Mouse (Mus musculus): ENCODE data around the gene Gm6588.
A peak's percentile ranks its signal among the peaks of the same experiment; 100 is the strongest.

Gene Gm6588

DNA sequence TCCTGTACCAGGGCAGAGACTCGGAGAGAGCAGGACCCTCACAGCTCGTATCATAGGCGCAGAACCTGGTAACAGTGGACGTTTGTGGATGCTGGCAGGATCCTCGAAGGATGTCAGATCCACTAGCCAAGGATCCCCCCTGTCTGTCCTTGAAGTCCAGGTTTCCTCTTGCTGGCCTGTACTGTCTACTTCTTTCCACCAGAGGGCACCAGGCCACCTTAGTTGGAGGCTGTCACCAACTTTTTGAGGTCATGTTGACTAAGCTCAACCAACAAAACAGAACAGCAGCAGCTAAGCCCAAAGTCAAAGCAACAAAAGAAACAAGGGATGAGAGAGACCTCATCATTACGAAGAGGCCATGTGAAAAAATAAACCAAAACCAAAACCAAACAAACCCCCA lies 20.9 kb downstream of the Gm6588 start:
- DNase-seq (ENCODE audit: low spot score in 2 of 2) = peak in 1 of 2 experiments; percentile 19

DNA sequence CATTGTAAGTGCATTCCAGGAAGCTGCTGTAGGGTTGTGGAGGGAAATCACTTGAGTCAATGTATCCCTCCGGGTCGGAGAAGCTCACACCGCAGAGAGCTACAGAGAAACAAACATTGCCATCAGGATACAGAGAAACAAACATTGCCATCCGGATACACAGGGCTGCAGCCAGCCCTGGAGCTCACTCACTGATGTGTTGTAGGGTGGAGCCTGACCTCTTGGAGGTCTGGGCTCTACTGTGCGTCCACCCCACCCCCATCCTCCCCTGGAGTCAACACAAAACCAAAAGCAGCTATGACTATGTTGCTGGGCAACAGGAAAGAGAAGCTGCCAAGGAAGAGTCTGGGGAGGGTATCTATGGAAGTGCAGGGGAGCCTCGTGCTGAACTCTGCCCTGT lies 24.2 kb downstream of the Gm6588 start:
- DNase-seq (ENCODE audit: low spot score in 2 of 2) = no peak

DNA sequence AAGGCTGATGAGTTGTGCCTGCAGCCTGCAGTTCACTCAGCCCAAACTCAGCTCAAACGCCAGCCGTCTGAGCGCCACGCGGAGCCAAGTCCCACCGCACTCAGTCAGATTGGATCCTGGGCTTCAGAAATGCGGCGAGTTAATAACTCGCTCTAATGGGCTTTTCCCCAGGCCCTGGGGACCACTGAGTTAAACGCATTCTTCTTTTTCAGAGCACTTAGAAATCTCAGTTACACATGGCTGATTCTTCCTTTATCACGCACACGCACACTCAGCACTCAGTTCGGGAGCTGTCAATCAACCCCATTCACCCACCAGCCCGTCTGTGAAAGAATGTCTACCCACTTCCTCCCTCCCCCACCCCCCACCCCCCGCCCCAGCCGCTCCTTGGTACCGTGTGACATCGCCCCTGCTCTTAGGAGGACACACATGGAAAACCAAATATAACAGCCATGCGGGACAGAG lies 32.8 kb downstream of the Gm6588 start:
- DNase-seq (ENCODE audit: low spot score in 2 of 2) = no peak

DNA sequence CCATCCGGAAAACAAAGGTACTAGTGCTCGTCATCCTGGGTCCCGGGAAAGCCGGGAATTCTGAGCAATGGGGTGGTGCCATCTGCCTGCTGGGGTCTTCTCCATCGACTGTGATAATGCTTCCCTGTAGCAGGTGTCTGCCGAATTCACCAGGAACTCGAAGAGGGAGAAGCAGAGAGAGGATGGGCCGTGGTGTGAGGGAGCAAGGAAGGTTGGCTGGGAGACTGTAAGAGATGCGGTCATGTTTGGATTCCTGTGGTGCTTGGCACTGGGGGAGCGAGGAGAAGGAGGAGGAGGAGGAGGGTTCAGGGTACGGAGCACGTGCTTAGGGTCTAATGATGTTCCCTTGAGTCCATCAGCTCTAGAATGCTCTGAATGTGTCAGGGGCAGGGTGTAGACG lies 33.3 kb downstream of the Gm6588 start:
- DNase-seq (ENCODE audit: low spot score in 2 of 2) = no peak

DNA sequence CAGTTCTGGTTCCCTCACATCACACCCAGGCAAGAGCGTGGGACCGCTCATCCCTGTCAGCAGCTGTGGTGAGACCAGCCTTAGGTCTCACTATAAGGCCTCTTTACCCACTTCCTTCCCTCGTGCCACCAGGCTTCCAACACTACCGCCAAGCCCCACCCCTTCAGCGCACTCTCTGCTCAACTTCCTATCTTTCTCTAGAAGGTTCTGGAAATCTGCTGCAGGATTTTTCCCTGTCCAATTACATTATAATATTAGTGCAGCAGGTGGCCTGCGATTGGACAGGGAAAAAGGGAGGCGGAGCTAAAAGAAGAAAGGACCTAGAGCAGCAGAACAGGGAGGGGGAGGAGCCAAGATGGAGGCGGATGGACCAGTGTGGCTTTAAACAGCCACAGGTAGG lies 33.8 kb downstream of the Gm6588 start:
- DNase-seq (ENCODE audit: low spot score in 2 of 2) = no peak

DNA sequence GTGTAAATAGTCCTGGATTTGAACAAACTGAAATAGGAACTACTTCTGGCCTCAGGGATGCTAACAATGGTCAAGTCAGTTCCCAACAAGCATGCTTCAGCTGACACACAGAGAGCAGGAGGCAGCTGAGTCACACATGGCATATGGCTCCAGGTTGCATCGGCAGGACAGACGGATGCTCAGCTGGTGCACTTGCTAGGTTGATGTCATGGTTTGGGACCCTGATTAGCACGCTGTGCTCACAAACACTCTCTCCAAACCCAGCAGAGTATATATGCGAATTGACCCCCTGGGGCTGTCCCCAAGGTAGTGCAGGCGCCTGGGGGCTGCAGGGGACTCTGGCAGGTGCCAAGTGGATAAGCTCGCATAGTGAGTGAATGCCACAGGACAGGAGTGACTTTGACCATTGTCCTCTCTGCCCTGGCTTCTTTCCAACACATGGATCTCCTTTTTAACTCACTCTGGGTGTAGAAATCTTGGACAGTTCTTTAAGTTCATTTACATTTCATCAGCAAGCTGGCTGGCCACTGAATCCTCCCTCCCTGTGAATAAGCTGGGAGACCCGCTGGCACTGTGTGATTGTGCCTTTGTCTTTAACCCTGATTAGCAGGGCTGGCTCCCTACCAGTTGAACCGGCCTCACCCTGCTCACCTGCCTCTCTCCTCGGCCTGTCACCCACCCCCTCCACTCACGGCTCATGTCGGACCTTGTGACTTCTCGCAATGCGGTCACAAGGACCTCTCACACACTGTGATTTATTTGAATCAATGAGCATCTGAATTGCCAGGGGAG lies 35.9 kb downstream of the Gm6588 start:
- DNase-seq (ENCODE audit: low spot score in 2 of 2) = no peak

DNA sequence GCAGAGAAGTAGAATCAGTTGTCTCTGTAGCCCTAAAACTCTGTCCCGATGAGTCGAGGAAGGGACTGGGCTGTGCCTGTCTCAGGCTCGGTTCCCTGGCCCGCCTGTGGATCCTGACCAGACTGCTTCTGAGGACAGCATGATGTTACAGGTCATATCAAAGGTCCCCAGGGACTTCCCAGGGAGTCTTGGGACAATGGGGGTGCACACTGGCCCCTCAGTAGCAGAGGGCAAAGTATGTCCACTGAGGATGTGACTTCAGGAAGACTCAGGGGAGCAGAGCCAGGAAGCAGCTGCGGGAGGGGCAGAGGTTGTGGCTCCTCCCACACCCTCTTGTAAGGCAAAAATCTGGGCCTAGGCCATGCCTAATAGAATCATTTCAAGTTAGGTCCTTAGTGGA lies 37.2 kb downstream of the Gm6588 start:
- no peak for DNase-seq (ENCODE audit: low spot score in 2 of 2)

DNA sequence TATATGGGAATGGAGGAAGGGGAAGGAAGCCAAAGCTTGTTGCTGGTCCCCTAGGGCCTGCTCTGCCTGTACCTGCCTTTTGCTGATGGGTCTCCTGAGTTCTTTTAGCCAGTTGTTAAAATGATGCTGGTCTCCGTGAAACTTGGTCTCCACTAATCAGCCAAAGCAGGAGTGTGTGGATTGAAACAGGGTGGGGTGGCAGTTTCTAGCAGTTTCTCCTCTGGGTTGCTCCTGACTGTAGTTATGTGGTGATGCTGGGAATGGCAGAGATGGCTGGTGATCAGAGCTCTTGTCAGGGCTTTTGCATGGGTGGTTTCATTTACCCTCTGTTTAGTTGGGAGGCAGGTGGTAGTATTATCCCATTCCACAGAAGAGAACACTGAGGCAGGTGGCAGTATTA lies 38.3 kb downstream of the Gm6588 start:
- DNase-seq (ENCODE audit: low spot score in 2 of 2) = no peak

DNA sequence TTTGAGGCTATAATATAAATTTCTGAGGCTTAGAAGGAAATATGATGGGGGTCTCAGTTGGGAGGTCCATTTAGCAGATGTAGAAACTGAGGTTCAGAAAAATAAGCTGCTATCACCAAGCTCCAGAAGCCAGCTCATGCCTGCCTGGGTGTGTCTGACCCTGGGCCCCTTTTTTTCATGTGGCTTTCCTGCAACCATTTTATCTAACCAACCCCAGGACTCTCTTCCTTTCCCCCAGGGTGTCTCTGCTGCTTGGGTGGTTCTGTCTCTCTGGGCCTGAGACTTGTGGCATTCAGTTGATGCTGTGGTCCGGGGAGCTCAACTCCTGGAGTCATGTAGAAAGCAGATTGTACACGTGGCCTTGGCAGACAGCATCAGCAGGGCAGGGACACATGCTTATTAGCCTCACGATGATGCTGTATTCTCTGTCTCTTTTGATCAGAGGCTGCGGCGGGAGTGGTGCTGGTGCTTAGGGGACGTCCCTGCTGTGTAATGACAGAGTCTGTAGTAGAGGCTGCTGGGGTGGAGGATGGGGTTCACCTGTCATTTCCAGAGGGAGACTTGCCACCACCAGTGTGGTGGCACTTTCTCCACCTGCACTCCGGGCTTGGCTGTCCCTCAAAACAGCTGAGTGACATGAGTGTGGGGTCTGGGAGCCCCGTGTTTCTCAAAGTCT lies 39.0 kb downstream of the Gm6588 start:
- no peak for DNase-seq (ENCODE audit: low spot score in 2 of 2)

DNA sequence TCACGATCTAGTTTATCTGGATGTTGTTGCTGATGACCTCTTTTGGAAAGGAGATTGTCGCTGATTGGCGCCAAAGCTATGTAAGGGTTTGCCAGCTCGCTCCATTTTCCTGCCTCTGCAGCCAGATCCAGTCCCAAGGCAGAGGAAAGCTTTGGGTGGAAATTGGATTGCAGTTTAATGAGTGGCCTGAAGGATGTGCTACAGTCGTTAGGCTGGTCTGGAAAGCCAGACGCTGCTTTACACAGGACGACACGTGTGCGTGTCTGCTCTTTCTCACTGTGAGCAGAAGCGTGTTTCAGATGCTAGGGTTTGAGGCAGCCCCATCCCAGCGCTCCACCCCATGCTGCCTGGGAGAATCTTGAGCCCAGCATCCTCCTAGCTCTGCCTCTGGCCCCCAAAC lies 42.3 kb downstream of the Gm6588 start:
- no peak for DNase-seq (ENCODE audit: low spot score in 2 of 2)

DNA sequence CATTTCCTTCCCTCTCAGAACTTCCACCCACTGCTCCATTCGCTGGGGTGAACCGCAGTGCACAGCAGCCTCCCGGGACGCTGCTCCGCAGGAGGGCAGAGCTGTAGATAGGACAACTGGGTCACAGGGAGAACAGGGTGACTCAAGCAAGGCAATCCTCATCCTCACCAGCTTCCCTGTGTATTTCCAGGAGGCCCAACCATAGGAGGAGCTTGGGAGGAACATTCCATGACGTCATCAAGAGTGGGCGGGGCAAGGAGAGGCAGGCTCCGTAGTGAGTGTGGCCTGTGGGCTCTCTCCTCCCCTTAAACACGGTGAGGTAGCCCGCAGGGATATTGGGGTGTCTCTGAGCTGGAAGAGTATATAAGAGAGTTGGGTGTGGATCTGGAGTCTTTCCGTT lies 44.3 kb downstream of the Gm6588 start:
- no peak for DNase-seq (ENCODE audit: low spot score in 2 of 2)

DNA sequence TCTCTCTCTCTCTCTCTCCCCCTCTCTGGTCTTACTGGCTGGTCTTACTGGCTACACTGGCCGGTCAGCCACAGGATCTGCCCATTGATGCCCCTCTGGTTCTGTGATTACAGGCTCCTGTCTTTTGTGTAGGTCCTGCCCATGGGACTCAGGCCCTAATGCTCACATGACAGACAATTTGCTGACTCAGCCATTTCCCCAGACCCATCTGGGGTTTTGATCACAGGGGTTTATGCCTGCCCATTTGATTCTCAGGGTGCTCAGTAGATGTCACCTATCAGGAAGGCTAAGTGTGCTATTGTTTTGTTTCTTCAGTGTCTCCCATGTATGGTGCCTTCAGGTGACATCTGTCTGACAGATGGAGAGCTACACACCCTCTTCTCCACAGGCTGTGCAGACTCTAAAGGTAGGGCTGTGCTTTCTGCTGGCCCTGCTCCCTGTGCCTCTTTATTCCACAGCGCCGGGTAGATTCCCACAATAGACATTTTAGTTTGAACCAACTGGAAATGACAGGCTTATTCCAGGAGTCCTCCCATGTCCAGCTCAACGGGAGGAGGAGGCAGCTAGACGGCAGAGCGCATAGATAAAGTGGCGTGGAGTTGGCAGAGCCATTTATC lies 47.6 kb downstream of the Gm6588 start:
- no peak for DNase-seq (ENCODE audit: low spot score in 2 of 2)

DNA sequence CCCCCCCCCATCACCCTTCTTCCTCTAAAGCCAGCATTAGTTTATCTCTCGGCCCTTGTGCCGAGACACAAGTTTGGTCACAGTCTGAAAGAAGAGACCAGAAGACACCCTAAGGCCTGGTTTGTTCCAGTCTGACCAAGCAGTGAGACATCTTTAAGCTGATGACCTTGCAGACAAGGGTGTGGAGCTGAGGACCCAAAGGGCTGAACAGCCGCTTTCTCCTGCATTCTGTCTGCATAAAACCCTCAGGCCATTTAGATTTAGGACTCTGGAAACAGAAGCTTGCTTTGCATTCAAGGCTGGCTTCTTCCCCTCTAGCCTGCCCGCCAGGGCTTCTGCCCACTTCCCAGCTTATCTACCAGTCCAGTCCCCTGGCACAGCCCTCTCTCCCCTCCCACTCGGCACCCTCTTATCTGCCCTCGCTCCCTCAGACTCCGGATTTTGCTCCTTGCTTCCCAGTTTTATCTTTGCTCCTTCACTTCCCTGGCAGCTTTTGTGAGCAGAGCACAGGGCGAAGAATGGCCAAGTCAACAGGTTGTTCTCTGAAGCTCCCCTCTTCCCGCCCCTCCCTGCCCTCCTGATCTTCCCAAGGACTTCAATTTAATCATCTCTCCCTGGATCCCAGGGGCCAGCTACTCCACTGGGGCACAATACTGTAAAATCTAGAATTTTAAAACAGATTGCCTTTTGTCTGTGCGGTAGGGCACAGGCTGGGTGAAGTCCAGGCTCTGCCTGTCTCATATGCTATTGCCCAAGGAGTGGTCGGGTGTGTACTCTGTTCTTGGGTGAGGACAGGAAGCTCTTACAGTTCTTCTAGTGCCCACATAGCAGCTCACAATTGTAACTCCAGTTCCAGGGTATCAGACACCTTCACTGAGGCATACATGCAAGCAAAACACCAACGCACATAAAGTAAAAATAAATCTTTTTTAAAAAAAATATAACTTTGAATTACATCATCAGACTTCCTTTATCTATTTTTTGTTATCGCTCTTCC lies 50.0 kb downstream of the Gm6588 start:
- no peak for DNase-seq (ENCODE audit: low spot score in 2 of 2)

DNA sequence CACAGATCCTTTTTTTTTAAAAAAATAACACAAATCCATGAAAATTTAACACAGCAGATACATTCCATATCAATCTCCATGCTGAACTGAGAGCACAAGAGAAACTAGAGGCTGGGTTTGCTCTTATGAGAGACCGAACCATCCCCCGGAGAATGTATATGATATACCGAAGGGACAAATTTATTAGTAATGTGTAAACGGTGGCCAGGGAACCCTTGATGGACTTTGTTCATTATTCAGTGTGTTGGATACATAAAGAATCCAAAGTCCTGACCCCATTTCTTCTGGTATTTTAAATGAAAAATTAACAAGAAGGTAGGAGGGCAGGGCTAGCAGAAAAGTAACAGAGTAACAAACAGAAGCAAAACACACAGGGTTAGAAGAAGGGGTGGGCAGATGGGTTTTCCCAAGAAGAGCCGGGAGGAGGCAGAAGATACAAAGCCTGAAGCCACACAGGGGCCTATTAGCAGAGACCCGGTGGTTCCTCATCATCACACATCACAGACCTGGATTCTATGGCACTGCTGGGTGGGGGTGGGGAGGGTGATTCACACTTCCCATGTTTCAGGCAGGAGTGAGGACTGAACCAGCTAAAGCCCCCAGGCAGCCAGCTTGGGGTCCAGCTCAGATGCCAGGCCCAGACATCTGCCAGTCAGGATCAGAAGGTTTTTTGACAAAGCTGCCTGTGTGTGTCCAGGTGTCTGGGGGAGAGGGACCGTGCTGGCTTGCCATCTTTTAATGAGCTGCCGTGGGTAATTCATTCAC lies 50.9 kb downstream of the Gm6588 start:
- no peak for DNase-seq (ENCODE audit: low spot score in 2 of 2)

All from thymus, postnatal 10 days (tissue).